Mouse (Mus musculus): ENCODE measurements around the gene Mroh9. TPM values are rescaled to one million over a fixed set of nuclear protein-coding genes. Genes with fewer than 3 reads are reported as not detected.

The Mroh9 gene
- not detected in 2 replicates for polyA plus RNA-seq (2016; fragmentation: Nextera tagmentation; extraction: Ambion mirVana)

- Histone ChIP-seq H3K27me3 (ENCODE audit: low read depth, poor library complexity, severe bottlenecking) (no peaks in the 10 kb centered on the region), H3K27ac (no peak within 1 kb of the TSS), H3K9me3 (replicated peaks) (no peaks in the 10 kb centered on the region), H3K4me3 (no peak within 1 kb of the TSS), H3K36me3 (no peaks in the 10 kb centered on the region), H3K4me1 (no peaks in the 10 kb centered on the region)
- 85% methylated on average over 2 of the region's 2 CpGs for WGBS
- DNase-seq (ENCODE audit: low spot score), result no peak
These were observed at the start of gene Mroh9 for GRCm38 (mm10) chr1:163085570-163085969. Gene Mroh9 (minus strand): TSS chr1:163085670.

GRCm38 (mm10) chr1:163129976-163130375 lies 44.5 kb upstream of the Mroh9 start:
- WGBS, result 33% methylated on average over 3 of the region's 3 CpGs
- no peak for DNase-seq (ENCODE audit: low spot score)
- Histone ChIP-seq H3K9me3 (replicated peaks) (no peaks in the 10 kb centered on the region), H3K27ac (peak overlapping the region; percentile 46; the same call in 1 of the 2 replicates), H3K27me3 (ENCODE audit: low read depth, poor library complexity, severe bottlenecking) (no peaks in the 10 kb centered on the region), H3K4me1 (peaks cover 36% of the 10 kb centered on the region), H3K4me3 (no peak overlapping the region), H3K36me3 (no peaks in the 10 kb centered on the region)

- H3K36me3 ChIP-seq, result no peaks in the 10 kb centered on the region
- H3K9me3 ChIP-seq (replicated peaks), result no peaks in the 10 kb centered on the region
- 36% methylated on average over 9 of the region's 9 CpGs for WGBS
- H3K4me1 ChIP-seq, result peaks cover 32% of the 10 kb centered on the region
- H3K27ac ChIP-seq, result 0 out of 2 replicates have a peak overlapping the region, but pooled peaks have one; percentile 39
- DNase-seq (ENCODE audit: low spot score), result peak; percentile 38
- 0 out of 2 replicates have a peak overlapping the region, but pooled peaks have one; percentile 3 for H3K4me3 ChIP-seq
- no peaks in the 10 kb centered on the region for H3K27me3 ChIP-seq (ENCODE audit: low read depth, poor library complexity, severe bottlenecking)
These were observed 43.8 kb upstream of the Mroh9 start for GRCm38 (mm10) chr1:163129129-163129900.

GRCm38 (mm10) chr1:163126175-163126881 lies 40.9 kb upstream of the Mroh9 start:
- Histone ChIP-seq H3K27me3 (ENCODE audit: low read depth, poor library complexity, severe bottlenecking) (no peaks in the 10 kb centered on the region), H3K27ac (no peak overlapping the region), H3K4me3 (no peak overlapping the region), H3K4me1 (peaks cover 32% of the 10 kb centered on the region), H3K9me3 (replicated peaks) (no peaks in the 10 kb centered on the region), H3K36me3 (no peaks in the 10 kb centered on the region)
- 65% methylated on average over 7 of the region's 7 CpGs for WGBS
- DNase-seq (ENCODE audit: low spot score), result no peak

GRCm38 (mm10) chr1:163122414-163122813 lies 36.9 kb upstream of the Mroh9 start:
- no peak overlapping the region for H3K27ac ChIP-seq
- 93% methylated on average over 1 of the region's 1 CpGs for WGBS

GRCm38 (mm10) chr1:163113461-163114174 lies 28.1 kb upstream of the Mroh9 start:
- H3K9me3 ChIP-seq (replicated peaks), result no peaks in the 10 kb centered on the region
- H3K36me3 ChIP-seq, result no peaks in the 10 kb centered on the region
- no peak for DNase-seq (ENCODE audit: low spot score)
- H3K27ac ChIP-seq, result no peak overlapping the region
- no peaks in the 10 kb centered on the region for H3K27me3 ChIP-seq (ENCODE audit: low read depth, poor library complexity, severe bottlenecking)
- peaks cover 5% of the 10 kb centered on the region; the same call in 1 of the 2 replicates for H3K4me1 ChIP-seq
- WGBS, result 69% methylated on average over 8 of the region's 8 CpGs
- H3K4me3 ChIP-seq, result no peak overlapping the region

More at GRCm38 (mm10) chr1:163122414-163122813, 36.9 kb upstream of the Mroh9 start:
- peaks cover 8% of the 10 kb centered on the region for H3K4me1 ChIP-seq
- H3K27me3 ChIP-seq (ENCODE audit: low read depth, poor library complexity, severe bottlenecking), result no peaks in the 10 kb centered on the region
- H3K4me3 ChIP-seq, result no peak overlapping the region
- no peak for DNase-seq (ENCODE audit: low spot score)
- no peaks in the 10 kb centered on the region for H3K36me3 ChIP-seq
- H3K9me3 ChIP-seq (replicated peaks), result no peaks in the 10 kb centered on the region

- no peak for DNase-seq (ENCODE audit: low spot score)
- Histone ChIP-seq H3K27ac (no peak overlapping the region), H3K4me1 (peaks cover 5% of the 10 kb centered on the region; the same call in 1 of the 2 replicates), H3K36me3 (no peaks in the 10 kb centered on the region), H3K4me3 (no peak overlapping the region), H3K27me3 (ENCODE audit: low read depth, poor library complexity, severe bottlenecking) (no peaks in the 10 kb centered on the region), H3K9me3 (replicated peaks) (no peaks in the 10 kb centered on the region)
- WGBS, result 91% methylated on average over 4 of the region's 4 CpGs
These were observed 27.2 kb upstream of the Mroh9 start for GRCm38 (mm10) chr1:163112482-163113164.

- H3K27ac ChIP-seq, result no peak overlapping the region
- H3K4me3 ChIP-seq, result no peak overlapping the region
- H3K36me3 ChIP-seq, result no peaks in the 10 kb centered on the region
- no peak for DNase-seq (ENCODE audit: low spot score)
- no peaks in the 10 kb centered on the region for H3K4me1 ChIP-seq
- 52% methylated on average over 1 of the region's 1 CpGs for WGBS
- no peaks in the 10 kb centered on the region for H3K9me3 ChIP-seq (replicated peaks)
- no peaks in the 10 kb centered on the region for H3K27me3 ChIP-seq (ENCODE audit: low read depth, poor library complexity, severe bottlenecking)
These were observed 19.5 kb upstream of the Mroh9 start for GRCm38 (mm10) chr1:163104960-163105359.

- Histone ChIP-seq H3K4me3 (no peak overlapping the region), H3K4me1 (peaks cover 5% of the 10 kb centered on the region; the same call in 1 of the 2 replicates), H3K9me3 (replicated peaks) (no peaks in the 10 kb centered on the region), H3K36me3 (no peaks in the 10 kb centered on the region), H3K27ac (no peak overlapping the region), H3K27me3 (ENCODE audit: low read depth, poor library complexity, severe bottlenecking) (no peaks in the 10 kb centered on the region)
- 60% methylated on average over 10 of the region's 10 CpGs for WGBS
- DNase-seq (ENCODE audit: low spot score), result peak; percentile 38
These were observed 6.1 kb upstream of the Mroh9 start for GRCm38 (mm10) chr1:163091438-163092155.

GRCm38 (mm10) chr1:163070502-163070901 lies 15.0 kb downstream of the Mroh9 start:
- Histone ChIP-seq H3K27ac (no peak overlapping the region), H3K36me3 (no peaks in the 10 kb centered on the region), H3K4me1 (no peaks in the 10 kb centered on the region), H3K9me3 (replicated peaks) (no peaks in the 10 kb centered on the region), H3K27me3 (ENCODE audit: low read depth, poor library complexity, severe bottlenecking) (no peaks in the 10 kb centered on the region), H3K4me3 (no peak overlapping the region)
- WGBS, result 9% methylated on average over 1 of the region's 1 CpGs
- peak; percentile 49 for DNase-seq (ENCODE audit: low spot score)

- Histone ChIP-seq H3K9me3 (replicated peaks) (no peaks in the 10 kb centered on the region), H3K27me3 (ENCODE audit: low read depth, poor library complexity, severe bottlenecking) (no peaks in the 10 kb centered on the region), H3K4me1 (peaks cover 5% of the 10 kb centered on the region; the same call in 1 of the 2 replicates), H3K27ac (no peak overlapping the region), H3K36me3 (no peaks in the 10 kb centered on the region), H3K4me3 (no peak overlapping the region)
- WGBS, result 85% methylated on average over 3 of the region's 3 CpGs
- DNase-seq (ENCODE audit: low spot score), result no peak
These were observed 25.1 kb downstream of the Mroh9 start for GRCm38 (mm10) chr1:163060381-163060780.

GRCm38 (mm10) chr1:163057363-163057762 lies 28.1 kb downstream of the Mroh9 start:
- DNase-seq (ENCODE audit: low spot score), result no peak
- Histone ChIP-seq H3K9me3 (replicated peaks) (no peaks in the 10 kb centered on the region), H3K4me3 (no peak overlapping the region), H3K27me3 (ENCODE audit: low read depth, poor library complexity, severe bottlenecking) (no peaks in the 10 kb centered on the region), H3K4me1 (peaks cover 5% of the 10 kb centered on the region; the same call in 1 of the 2 replicates), H3K27ac (no peak overlapping the region), H3K36me3 (no peaks in the 10 kb centered on the region)
- WGBS, result 49% methylated on average over 2 of the region's 2 CpGs
